Mouse (Mus musculus): ENCODE results near the gene Smok3a.
A peak's percentile ranks its signal among the peaks of the same experiment; 100 is the strongest.
"Not testable (repeated sequence)": the region's sequence is repeated elsewhere in the genome, so short reads cannot be mapped to it uniquely, and the experiment has no call there.

The Smok3a gene

DNA sequence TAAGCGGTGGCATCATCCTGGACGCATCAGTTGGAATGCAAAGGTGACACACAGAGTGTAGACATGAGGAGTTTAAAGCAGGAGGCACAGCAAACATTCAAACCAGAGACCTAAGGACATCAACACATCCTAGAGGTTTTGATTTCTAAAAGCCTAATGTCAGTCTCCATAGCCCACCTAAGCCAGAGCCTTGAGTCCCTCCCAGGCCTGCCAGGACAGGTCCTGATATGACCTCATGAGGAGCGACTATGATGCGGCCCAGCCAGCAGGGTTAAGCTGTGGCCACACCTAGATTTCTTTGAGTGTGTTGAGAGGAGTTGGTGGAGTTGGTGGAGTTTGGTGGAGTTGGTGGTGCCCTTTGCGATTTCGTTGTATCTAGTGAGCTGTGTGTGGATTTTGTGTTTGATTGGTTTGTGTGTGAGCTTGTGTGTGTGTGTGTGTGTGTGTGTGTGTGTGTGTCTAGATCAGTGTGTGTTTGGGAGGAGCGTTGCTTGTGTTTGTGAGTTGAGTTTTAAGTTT, at the start of gene Smok3a, which contains the start of gene Smok3b:
Smok3a (plus strand) TSS at position 301 of the 519 bp plus-strand sequence.
Smok3b (plus strand) TSS at position 469 of the 519 bp plus-strand sequence.
- not testable (repeated sequence) for DNase-seq

DNA sequence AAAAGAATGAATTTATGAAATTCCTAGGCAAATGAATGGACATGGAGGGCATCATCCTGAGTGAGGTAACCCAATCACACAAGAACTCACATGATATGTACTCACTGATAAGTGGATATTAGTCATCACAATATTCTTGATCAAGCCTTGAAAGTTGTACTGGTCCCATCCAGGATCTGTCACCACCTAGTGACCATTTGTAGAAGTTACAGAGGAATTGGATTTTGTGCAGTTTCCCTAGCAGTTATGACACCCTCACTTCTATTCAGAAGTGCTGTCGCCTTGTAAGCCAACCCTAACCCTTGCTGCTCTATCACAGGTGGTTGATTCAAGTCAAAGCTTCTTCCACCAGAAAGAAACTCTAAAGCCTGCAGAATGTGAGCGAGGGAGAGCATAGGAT, 47.9 kb upstream of the Smok3a start:
- DNase-seq: no peak

DNA sequence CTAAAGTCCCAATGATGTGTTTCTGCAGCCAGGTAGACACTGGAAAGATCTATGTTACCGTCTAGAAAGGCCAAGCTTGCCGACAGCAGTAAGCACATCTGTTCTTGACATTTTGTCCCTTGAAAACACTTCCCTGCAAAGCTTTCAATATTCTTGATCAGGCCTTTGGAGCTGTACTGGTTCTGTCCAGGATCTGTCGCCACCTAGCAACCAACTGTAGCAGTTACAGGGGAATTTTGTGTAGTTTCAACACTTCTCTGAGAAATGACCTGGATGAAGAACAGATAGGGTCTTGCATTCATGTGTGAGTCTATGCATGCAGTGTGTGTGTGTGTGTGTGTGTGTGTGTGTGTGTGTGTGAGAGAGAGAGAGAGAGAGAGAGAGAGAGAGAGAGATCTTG, 47.3 kb upstream of the Smok3a start:
- peak in 1 of 2 experiments; percentile 5 for DNase-seq

DNA sequence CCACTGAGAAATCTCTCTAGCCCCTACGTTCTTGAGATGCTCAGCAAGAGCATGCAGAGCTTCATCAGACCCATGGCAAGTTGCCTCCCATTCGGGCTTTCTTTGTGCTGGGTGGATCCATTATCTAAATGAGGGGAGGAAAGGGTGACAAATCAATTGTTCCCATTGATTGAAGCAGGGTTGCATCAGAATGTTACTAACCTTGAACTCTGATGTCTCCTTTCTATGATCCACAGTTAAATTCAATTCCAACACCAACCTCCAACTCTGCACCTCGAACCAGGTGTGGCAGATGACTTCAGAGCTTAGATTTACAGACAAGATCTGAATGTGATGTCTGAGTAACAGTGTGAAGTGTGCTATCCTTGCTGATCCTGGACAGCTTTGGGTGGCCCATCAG, 46.3 kb upstream of the Smok3a start:
- DNase-seq: no peak

DNA sequence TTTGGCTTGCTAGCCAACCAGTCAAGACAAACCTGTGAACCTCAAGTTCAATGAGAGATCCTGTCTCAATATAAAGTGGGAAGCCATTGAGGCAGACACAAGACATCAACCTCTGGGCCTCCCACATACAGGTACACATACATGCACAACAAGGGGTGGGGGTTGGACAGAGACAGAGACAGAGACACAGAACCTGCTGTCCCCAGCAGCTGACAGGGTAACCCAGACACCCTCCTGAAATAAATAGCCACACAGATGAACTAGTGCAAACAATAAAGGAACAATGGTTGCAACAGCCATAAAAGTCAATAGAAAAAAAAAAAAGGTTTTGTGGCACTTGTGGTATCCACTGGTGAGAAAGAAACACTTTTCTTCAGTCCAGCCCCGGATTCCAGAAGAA, 45.6 kb upstream of the Smok3a start:
- DNase-seq: no peak

DNA sequence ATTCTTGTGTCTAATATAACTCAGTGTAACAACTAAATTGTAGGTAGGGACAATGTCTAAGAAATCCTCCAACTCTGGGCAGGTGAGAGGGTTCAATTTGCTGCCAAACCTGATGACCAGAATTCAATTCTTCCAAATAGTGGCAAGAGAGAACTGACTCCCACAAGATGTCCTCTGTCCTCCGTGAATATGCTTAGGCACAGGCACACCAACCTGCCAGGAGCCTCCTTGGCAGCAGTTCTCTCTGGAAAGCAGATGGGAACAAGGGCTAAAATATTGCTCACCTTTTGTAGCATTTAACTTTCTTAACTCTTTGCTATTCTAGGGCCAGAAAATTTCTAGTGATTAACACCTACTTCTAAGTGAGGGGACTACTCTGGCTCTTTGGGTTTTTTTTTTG, 43.8 kb upstream of the Smok3a start:
- no peak for DNase-seq

DNA sequence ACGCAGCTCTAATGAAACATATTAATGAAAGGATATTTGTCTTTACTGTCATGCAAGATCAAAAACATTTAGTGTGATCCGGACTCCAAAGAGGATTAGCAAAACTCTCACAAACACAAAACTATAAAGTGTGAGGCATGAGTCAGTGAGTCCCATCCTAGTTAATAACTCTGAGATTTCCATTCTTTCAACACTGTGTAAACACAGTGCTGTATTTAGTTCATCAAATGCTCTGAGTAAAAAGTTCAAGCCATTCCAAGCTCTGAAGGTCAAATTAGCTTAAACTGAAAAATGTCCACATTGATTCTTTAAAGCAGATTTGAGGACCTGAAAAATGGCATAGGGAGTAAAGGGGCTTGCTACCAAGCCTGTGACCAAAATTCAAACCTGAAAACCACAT, 42.0 kb upstream of the Smok3a start:
- DNase-seq: no peak

DNA sequence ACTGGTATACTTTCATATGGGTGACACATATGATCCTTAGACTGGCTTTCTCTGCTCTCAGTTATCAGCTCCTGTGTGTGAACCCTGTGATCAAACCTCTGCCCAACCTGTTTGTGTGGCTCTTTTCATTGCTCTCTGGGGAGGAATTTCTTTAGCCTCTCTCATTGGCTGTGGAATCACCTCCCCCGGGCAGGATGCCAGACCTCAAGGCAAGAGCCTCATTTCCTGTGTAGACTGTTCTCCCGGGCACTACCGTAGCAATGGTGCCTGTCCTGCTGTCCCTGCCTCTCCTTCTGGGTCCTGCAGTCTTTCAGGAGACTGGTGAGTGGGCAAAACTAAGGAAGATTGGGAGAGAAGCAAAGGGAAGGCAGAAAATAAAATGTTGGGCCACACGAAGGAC, 39.8 kb upstream of the Smok3a start, which contains the start of gene Azgp1:
Azgp1 (plus strand) TSS at position 221 of the 400 bp plus-strand sequence.
- DNase-seq: peak in 1 of 2 experiments; percentile 13

DNA sequence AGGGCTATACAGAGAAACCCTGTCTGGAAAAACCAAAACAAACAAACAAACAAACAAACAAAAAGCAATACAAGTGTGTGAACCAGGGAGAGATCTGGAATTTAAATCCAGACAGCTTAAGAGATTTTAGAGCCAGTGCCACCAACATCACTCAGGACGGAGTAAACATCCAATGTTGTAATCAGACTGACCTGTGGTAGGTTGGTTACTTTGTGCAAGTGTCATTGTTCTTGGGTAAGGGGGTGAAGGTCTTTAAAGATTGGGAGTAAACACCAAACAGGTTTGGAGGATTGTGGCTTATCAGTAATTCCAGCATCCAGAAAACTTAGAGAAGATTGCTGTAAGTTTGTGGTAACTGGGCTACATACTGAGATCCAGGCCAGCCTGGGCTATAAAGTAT, 34.7 kb upstream of the Smok3a start:
- no peak for DNase-seq

DNA sequence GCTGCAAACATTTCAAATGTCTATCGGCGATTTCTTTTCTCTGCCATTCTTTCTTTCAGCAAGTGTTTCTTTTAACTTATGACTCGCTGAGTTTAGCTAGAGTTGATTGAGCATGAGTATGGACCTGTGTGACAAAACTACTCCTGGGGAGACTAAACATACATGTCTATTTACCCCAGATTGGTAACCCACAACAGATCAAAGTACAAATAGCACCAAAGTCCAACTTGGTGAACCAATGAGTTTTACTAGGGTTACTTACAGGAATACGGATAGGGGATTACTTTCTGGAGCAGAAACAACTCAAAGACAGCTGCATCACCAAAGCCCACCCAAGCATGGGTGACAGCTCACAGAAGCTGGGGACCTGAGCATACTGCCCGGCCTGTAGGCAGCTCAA, 11.6 kb upstream of the Smok3a start:
- DNase-seq: no peak

DNA sequence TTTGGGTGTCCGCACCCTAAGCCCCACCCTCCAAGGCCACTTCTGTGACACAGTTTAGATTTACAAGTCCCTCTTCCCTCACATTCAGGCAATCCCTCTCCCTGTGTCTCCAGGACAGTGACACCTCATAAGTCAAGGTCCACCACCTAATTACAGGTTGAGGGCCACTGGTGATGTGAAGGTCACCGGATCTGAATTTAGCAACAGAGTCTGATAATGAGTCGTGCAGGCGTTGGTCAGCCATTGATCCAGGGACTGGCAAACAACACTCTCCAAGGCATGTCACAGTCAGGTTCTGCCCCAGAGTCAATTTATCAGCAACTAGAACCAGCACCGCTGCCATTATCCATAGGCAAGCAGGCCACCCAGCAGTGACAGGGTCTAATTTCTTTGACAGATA, 8.7 kb upstream of the Smok3a start:
- no peak for DNase-seq

DNA sequence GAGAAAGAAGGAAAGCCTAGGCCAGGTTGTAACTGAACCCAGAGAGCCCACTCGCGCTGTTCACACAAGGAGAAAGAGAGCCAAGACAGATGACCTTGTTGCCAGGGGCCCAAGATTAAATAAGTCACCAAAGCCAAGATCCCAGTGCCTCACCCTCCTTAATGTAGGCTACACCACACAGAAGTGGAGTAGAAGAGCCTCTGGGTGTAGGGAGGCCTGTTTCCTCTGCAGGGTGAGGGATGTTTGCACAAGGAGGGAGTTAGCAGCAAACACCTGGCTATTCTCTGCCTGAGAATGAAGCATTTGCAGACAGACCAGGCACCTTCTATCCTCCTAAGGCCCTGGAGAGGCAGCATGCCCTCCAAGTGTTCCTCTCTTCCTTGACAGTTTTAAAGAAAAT, 4.5 kb upstream of the Smok3a start:
- DNase-seq: no peak

DNA sequence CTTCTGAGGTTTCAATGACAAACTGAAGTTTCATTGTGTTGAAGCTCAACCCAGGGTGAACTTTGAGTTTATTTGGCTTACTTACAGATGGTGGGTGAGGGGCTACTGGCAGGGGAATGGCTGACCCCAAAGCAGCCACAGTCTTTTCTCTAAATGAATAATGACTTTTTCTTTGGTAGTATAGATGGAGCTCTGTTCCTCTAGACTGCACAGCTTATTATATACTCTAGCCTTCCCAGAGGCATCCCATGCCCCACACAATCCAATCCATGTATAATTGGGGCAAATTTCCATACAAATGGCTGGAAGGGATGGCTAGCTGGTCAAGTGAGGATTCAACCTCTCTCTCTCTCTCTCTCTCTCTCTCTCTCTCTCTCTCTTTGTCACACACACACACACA, 4.1 kb upstream of the Smok3a start:
- no peak for DNase-seq

DNA sequence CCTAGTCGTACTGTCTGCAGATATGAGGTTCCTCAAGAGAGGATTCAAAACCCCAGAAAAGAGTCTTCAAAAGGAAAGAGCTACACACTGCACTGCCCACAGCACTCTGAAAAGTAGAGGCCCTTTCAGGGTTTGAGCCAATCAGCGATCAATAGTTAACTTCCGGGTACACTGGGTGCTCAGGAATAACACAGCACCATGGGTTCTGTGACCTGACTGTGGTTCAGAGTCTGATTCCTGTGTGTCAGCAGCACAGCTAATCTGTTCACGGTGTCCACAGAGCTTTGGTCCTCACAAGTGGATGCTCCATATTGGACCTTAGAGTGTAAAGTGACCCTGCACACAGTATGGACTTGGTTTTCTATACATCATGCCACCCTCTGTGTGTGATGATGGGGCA, 1.5 kb upstream of the Smok3a start:
- not testable (repeated sequence) for DNase-seq

DNA sequence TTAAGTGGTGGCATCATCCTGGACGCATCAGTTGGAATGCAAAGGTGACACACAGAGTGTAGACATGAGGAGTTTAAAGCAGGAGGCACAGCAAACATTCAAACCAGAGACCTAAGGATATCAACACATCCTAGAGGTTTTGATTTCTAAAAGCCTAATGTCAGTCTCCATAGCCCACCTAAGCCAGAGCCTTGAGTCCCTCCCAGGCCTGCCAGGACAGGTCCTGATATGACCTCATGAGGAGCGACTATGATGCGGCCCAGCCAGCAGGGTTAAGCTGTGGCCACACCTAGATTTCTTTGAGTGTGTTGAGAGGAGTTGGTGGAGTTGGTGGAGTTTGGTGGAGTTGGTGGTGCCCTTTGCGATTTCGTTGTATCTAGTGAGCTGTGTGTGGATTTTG, 31.8 kb downstream of the Smok3a start, which contains the start of gene Smok3c:
Smok3c (plus strand) TSS at position 301 of the 400 bp plus-strand sequence.
- not testable (repeated sequence) for DNase-seq

DNA sequence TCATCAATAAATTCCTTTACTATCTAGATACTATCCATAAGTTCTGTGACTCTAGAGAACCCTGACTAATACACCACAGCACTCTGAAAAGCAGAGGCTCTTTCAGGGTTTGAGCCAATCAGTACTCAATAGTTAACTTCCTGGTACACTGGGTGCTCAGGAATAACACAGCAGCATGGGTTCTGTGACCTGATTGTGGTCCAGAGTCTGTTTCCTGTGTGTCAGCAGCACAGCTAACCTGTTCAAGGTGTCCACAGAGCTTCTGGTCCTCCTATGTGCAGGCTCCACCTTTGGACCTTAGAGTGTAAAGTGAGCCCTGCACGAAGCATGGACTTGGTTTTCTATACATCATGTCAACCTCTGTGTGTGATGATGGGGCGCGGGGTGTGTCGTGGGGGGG, 52.7 kb downstream of the Smok3a start:
- no peak for DNase-seq

DNA sequence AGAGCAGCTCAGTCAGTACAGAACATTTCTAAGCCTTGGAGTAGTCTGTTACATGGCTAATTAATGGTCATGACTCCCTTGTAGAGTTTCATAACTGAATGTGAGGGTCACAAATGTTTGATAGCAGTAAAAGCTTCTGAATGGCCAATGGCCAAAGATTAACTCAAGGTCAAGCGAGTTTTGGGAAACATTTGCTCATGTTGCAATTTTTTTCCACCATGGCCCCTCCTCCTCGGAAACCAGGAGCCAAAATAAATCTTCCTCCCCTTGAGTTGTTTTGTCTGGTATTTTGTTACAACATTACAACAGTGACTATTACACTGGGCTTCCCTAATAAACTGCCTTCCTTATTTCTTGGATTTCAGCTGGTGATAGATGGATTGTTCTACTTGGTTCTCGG, 54.6 kb downstream of the Smok3a start:
- no peak for DNase-seq

DNA sequence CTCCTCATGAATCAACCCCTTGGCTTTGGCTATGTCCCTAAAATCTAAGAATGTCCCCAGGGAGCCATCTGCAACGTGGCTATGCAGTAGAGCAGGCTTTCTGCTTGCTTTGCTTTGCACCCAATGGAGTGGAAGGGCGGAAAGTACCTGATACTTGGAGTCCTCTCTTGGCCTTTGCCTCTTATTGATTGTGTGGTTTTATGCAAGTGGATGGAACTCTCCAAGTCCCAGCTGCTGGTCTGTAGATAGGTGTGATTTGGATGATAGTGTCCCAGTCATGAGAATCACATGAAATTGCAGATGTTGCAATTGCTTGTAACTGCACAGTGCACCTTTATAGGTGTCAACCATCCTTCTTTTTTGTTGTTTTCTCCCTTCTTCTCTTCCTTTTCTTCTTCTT, 55.1 kb downstream of the Smok3a start:
- no peak for DNase-seq

DNA sequence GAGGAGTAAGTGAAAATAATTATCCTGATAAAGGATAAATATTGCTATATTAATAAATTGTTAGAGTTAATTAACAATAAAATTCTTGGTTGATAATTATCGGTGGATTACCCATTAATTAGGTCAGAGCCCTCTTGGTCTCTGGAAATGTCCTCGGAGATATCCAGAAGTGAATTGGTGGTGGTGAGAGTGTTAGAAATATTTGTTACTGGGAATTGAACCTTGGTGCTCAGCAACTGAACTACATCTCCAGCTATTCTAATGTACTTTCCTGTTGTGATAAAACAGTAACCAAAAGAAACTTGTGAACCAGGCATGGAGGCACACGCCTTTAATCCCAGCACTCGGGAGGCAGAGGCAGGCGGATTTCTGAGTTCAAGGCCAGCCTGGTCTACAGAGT, 59.4 kb downstream of the Smok3a start:
- no peak for DNase-seq

DNA sequence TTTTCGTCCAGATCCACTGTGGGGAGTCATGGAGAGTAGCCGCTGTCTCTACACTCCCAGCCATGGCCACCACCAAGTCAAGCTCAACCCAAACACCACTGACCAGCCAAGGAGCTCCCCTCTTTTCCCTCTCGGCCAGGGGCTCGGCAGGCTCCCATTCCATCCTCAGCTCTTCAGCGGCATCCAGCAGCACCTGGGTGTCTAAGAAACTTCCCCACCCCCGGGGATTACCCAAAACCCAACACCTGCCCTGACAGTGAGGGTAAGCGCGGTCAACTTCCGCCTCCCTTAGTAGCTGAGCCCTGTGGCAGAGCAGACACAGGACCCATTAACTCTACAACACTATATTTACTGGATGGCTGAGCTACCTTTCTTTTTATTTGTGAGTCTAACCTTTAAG, 60.4 kb downstream of the Smok3a start:
- no peak for DNase-seq

DNA sequence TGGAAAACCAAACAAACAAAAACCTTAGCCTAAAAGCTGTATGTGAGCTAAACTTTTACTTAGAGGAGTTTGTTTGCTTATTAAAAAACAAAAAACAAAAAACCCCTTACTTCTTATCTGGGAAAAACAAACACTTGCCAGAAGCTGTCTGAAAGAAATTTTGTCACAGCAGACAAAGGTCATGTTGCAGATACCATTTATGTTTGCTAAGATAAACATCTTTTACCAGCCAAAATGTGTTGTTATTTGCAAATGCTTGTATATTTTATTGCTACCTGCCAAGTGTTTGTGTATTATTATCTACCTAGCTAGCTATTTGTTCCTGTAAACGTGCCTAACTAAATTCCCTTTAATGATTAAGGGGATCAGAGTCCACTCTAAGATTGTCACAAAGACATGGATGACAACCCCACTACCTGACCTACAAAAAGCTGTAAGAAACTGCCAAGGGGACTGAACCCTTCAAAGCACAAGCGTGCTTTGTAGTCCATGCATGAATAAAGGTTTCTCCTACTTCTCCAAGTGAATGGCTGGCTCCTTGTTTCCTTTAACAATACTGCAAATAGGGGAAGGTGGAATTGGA, 62.3 kb downstream of the Smok3a start:
- DNase-seq: no peak

DNA sequence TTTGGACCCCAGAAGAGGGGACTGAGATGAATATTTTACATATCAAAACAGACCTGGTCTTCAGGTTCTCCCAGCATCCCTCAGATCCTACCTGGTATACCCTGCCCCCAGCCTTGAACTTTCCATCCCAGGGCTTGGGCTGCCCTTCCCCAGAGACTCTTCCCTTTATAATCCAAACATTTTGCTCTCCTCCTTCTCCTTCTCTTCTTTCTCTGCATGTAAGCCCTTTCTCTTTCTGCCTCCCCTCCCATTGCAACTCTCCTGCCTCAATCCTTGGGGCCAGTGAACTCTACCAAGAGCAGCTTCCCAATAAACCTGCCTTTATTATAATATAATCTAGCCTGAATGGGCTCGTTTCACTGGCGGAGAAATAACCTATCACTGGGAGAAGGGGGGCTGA, 62.9 kb downstream of the Smok3a start:
- no peak for DNase-seq
